Mouse (Mus musculus): Measurements from ENCODE around the gene Elf1. TPM values are rescaled to one million over a fixed set of nuclear protein-coding genes. Genes with fewer than 3 reads are reported as not detected.
A peak's percentile ranks its signal among the peaks of the same experiment; 100 is the strongest.
"Not testable (repeated sequence)": the region's sequence is repeated elsewhere in the genome, so short reads cannot be mapped to it uniquely, and the experiment has no call there.

The Elf1 gene
- polyA plus RNA-seq, 1 experiment, result 27.8 TPM

DNA sequence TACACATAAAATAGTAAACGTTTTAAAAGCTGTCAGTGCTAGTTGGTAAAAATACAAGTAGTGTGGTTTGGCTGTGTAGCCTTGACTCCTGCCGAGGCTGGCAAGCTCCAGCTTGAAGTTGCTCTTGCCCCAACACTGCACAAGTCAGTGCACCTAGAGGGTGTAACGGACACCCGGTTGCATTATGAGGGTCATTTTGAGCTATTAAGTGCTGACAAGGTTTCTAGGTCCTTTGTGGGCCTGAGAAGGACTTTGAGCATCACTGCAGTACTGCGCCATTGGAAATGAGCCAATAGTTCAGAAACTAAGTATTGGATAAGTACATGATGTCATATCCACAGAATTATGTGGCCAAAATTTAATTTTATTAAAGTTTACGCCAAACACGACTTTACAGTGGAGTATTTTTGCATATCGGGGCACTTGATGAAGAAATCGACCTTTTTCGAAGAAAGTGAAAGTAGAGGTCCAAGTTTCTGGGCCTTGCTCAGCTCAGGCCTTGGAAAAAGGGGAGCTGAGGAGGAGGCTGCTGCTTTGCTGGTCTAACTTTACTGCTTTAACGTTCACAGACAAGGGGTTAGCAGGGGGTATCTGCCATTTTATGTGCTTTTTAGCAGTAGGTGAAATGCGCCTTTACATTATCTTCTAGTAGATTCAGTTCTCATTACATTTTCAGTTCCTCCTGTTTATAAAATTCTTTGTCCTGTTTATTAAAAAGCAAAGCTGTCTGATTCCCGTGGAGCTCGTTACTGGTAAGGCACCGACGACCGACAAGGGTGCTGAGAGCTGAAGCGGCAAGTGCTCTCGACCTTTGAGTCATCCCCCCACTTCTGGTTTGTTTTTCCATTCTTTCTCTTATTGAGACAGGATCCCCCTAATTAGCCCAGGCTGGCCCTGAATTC lies 38.0 kb downstream of the Elf1 start:
- no peak for TF ChIP-seq CTCF (IDR thresholded peaks at IDR 0.05; ENCODE audit: borderline replicate concordance, insufficient read depth, low read length)
- no peak for TF ChIP-seq POLR2A (IDR thresholded peaks at IDR 0.05; ENCODE audit: low read depth, low read length)
- H3K4me3 ChIP-seq (ENCODE audit: insufficient read depth, low read length), result no peak overlapping the region
- peaks cover 8% of the 10 kb centered on the region for H3K4me1 ChIP-seq (ENCODE audit: control insufficient read depth, insufficient read depth, low read length)
- no peak overlapping the region for H3K27ac ChIP-seq (ENCODE audit: insufficient read depth, low read length)

DNA sequence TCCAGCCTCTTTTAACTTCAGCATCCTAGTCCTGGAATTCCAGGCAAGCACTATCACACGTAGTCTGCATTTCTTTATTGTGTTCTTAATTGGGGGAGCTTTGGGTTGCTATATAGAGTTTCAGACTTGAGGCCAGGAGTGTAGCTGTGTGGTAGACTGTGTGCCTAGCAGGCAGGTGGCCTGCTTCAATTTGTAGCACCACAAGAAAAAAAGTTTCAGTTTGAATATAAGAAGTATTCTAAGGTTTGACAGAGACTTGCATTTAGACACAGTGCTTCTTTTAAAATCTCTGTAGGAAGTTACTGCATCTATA lies 38.6 kb downstream of the Elf1 start:
- Histone ChIP-seq H3K4me1 (ENCODE audit: control insufficient read depth, insufficient read depth, low read length) (peaks cover 8% of the 10 kb centered on the region), H3K27ac (ENCODE audit: insufficient read depth, low read length) (no peak overlapping the region), H3K4me3 (ENCODE audit: insufficient read depth, low read length) (no peak overlapping the region)
- TF ChIP-seq CTCF (IDR thresholded peaks at IDR 0.05; ENCODE audit: borderline replicate concordance, insufficient read depth, low read length) (no peak), POLR2A (IDR thresholded peaks at IDR 0.05; ENCODE audit: low read depth, low read length) (no peak)

DNA sequence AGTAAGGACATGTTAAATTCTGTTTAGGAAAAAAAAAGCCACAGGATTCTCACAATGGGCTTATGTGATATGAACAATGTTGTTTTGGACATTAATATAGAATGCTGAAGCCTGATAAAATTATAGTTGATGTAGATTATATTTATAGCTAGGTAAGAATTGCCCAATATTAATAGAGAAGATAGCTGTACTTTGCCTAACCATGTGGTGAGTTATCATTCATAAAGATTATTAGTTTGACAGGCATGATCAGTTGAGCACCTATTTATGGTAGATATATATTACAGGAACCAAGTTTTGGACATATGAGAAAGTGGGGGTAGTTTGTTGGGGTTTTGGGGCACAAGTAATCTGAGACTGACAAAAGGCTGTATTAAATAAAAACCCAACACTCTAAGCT lies 39.6 kb downstream of the Elf1 start:
- no peak overlapping the region for H3K4me3 ChIP-seq (ENCODE audit: insufficient read depth, low read length)
- no peak for TF ChIP-seq POLR2A (IDR thresholded peaks at IDR 0.05; ENCODE audit: low read depth, low read length)
- TF ChIP-seq CTCF (IDR thresholded peaks at IDR 0.05; ENCODE audit: borderline replicate concordance, insufficient read depth, low read length), result no peak
- peaks cover 5% of the 10 kb centered on the region for H3K4me1 ChIP-seq (ENCODE audit: control insufficient read depth, insufficient read depth, low read length)
- no peak overlapping the region for H3K27ac ChIP-seq (ENCODE audit: insufficient read depth, low read length)

DNA sequence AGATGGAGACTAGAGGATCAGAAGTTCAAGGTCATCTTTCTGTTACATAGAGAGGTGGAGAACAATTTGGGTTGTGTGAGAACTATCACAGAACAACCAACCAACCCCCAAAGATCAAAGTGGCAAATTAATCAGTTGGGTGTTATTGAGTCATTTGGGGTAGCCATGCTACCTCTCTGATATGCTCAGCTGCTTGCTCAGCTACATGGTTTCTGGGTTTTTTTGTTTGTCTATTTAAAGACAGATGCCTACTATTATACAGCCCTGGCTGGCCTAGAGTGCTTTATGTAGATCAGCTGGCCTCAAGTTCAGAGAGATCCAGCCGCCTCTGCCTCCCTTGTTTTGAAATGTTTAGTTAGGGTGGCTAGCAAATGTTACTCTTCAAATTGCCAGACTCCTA lies 40.1 kb downstream of the Elf1 start:
- 0 out of 2 replicates have a peak overlapping the region, but pooled peaks have one; percentile 22 for H3K27ac ChIP-seq (ENCODE audit: insufficient read depth, low read length)
- no peak for TF ChIP-seq CTCF (IDR thresholded peaks at IDR 0.05; ENCODE audit: borderline replicate concordance, insufficient read depth, low read length)
- TF ChIP-seq POLR2A (IDR thresholded peaks at IDR 0.05; ENCODE audit: low read depth, low read length), result no peak
- H3K4me1 ChIP-seq (ENCODE audit: control insufficient read depth, insufficient read depth, low read length), result peaks cover 4% of the 10 kb centered on the region
- H3K4me3 ChIP-seq (ENCODE audit: insufficient read depth, low read length), result no peak overlapping the region

DNA sequence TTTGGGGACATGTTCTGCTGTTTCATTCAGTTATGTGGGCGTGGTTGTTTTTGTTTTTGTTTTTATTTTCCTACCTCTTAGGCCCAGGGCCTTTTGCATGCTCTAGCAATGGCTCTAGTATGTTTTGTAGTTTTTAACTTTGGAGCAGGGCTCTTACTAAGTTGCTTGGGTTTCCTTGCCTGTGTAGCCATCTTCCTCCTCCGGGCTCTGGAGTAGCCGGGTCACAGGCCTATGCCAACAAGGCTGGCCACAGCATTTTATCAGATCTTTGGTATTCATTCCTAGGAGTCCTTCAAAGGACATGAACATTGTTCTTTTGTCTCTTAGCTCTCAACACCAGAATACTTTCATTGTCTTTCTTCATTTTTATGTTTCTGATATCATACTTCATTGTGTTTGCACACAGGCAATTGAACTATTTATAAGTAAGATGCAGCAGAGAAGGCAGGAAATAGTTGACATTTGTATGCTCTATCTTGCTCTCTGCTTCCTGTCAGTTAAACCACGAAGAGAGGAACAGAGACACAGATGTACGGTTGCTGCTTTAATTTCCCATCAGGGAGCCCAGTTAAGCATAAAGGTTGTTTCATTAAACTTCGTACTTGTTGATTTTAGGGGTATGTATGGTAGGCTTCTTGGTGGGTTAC lies 40.6 kb downstream of the Elf1 start:
- no peak for TF ChIP-seq POLR2A (IDR thresholded peaks at IDR 0.05; ENCODE audit: low read depth, low read length)
- no peak for TF ChIP-seq CTCF (IDR thresholded peaks at IDR 0.05; ENCODE audit: borderline replicate concordance, insufficient read depth, low read length)
- peaks cover 2% of the 10 kb centered on the region for H3K4me1 ChIP-seq (ENCODE audit: control insufficient read depth, insufficient read depth, low read length)
- no peak overlapping the region for H3K4me3 ChIP-seq (ENCODE audit: insufficient read depth, low read length)
- 0 out of 2 replicates have a peak overlapping the region, but pooled peaks have one; percentile 22 for H3K27ac ChIP-seq (ENCODE audit: insufficient read depth, low read length)

DNA sequence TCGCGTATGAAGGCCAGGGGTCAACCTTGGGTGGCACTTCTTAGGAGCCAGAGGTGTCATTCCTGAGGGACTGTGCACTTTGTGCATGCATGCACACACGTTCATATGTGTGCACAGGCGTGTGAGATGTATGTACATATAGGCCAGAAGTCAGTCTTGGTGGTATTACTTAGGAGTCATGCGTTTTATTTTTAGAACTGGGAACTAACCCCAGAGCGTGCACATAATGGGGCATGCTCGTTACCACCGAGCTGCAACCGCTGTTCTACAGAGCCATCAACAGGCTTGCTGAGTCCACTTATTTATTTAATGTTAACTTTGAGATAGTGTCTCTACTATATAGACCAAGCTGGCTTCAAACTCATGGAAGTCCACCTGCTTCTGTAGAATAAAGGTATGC lies 41.4 kb downstream of the Elf1 start:
- TF ChIP-seq CTCF (IDR thresholded peaks at IDR 0.05; ENCODE audit: borderline replicate concordance, insufficient read depth, low read length), result no peak
- no peak overlapping the region for H3K27ac ChIP-seq (ENCODE audit: insufficient read depth, low read length)
- H3K4me1 ChIP-seq (ENCODE audit: control insufficient read depth, insufficient read depth, low read length), result peaks cover 2% of the 10 kb centered on the region
- no peak overlapping the region for H3K4me3 ChIP-seq (ENCODE audit: insufficient read depth, low read length)

DNA sequence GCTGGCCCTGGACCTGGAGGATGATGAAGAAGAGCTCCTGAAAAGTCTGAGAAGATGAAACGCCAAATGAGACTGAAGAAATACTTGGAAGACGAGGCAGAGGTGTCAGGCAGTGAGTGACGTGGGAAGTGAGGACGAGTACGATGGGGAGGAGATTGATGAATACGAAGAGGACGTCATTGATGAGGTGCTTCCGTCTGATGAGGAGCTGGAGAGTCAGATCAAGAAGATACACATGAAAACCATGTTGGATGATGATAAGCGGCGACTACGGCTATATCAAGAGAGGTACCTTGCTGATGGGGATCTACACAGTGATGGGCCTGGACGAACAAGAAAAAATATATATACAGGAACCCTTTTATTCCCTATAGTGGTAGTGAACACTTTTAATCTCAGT lies 45.1 kb downstream of the Elf1 start:
- H3K4me1 ChIP-seq (ENCODE audit: control insufficient read depth, insufficient read depth, low read length); H3K27ac ChIP-seq (ENCODE audit: insufficient read depth, low read length); H3K4me3 ChIP-seq (ENCODE audit: insufficient read depth, low read length): not testable (repeated sequence)

DNA sequence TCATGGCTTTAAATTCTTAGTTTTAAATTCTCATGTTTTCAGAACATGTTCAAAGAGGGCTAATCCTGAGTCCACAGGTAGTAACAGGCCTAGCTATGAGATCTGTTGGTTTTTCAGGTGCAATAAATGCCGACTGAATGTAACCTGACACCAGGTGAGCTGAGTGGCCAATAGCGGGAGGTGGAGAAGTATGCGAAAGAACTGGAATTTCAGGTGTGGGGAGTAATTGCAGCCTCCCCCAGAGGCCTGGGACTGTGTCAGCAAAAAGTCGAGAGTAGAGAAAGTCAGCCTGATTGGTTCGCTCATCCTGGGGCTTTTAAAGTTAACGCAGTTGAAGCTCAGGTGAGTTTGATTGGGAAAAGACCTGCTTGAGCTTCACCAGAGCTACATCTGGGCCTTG lies 46.7 kb downstream of the Elf1 start:
- Histone ChIP-seq H3K4me3 (ENCODE audit: insufficient read depth, low read length) (no peak overlapping the region), H3K4me1 (ENCODE audit: control insufficient read depth, insufficient read depth, low read length) (no peaks in the 10 kb centered on the region), H3K27ac (ENCODE audit: insufficient read depth, low read length) (no peak overlapping the region)
- TF ChIP-seq CTCF (IDR thresholded peaks at IDR 0.05; ENCODE audit: borderline replicate concordance, insufficient read depth, low read length), result no peak
- no peak for TF ChIP-seq POLR2A (IDR thresholded peaks at IDR 0.05; ENCODE audit: low read depth, low read length)

DNA sequence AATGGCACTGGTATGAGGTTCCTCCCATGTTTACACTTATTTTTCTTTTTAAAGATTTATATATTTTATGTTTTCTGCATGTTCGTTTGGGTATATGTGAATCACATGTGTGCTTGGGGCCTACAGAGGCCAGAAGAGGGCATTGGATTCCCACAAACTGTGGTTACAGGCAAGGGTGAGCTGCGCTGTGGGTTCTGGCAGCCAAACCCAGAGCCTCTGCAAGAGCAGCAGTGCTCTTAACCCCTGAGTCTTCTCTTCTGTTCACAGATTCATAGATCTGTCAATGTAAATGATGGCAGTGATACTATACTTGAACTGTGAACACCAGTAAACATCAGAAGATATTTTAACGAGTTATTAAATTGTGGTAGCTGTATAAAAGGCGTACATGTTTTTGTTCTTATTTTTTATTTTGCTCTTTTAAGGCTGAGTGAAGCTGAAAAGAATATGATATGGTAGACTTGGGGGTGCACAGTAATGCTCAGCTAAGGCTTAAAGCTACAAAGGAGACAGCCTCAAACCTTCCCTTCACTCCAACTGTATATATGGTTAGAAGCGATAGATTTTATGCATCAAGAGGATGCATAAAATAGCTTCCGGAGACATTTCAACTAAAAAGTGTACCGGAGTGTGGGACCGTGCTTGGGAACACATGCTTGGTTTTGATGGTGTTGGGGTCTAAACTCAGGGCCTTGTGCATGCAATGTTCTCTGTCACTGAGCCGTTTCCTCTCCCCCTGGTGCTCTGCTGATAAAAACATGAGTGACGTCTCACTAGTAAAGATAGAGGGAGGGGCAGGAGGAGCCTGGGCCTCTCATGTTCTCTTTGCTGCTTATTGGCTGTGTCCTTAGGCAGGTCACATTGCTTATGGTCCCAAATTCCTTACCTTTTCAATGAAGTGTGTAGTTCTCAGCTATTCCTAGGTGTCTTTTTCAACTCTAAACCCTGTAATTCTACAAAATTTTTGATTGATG lies 48.9 kb downstream of the Elf1 start:
- Histone ChIP-seq H3K4me1 (ENCODE audit: control insufficient read depth, insufficient read depth, low read length) (peaks cover 4% of the 10 kb centered on the region; the same call in 1 of the 2 replicates), H3K27ac (ENCODE audit: insufficient read depth, low read length) (no peak overlapping the region), H3K4me3 (ENCODE audit: insufficient read depth, low read length) (no peak overlapping the region)
- TF ChIP-seq POLR2A (IDR thresholded peaks at IDR 0.05; ENCODE audit: low read depth, low read length) (no peak), CTCF (IDR thresholded peaks at IDR 0.05; ENCODE audit: borderline replicate concordance, insufficient read depth, low read length) (no peak)
